Mouse (Mus musculus) megakaryocyte, embryonic 14.5 days (primary cell): ENCODE data around the gene Zyg11b.

ENCODE experiments used
- FLI1 ChIP-seq: IDR thresholded peaks from 2 replicates; pipeline ENCODE4 v1.6.1; 2012; ENCODE audit warnings: low read length, inconsistent platforms, mixed read lengths
- GATA1 ChIP-seq: IDR thresholded peaks from 3 replicates; pipeline ENCODE4 v1.6.1; 2012; ENCODE audit warnings: mixed read lengths, low read length, inconsistent platforms, borderline replicate concordance

- no peak for TF ChIP-seq GATA1
- TF ChIP-seq FLI1 = no peak
These were observed 81.9 kb downstream of the Zyg11b start for GRCm38 (mm10) chr4:108219019-108219418.
